Mouse (Mus musculus) hindbrain, embryonic 13.5 days (tissue): ENCODE results near the gene Lrrc14b. TPM values are rescaled to one million over a fixed set of nuclear protein-coding genes. Genes with fewer than 3 reads are reported as not detected.

ENCODE experiments used
- ATAC-seq: fragments of 200-750 bp; cut with Nextera tagmentation; 2 replicates; pipeline ENCODE4 v1.8.0; 2017; ENCODE audit warnings: moderate TSS enrichment; ENCODE audit not compliant: low FRiP score
- H3K27ac ChIP-seq: fragments of 300-500 bp; sonication (generic); 2 replicates; pipeline ENCODE4 v1.5.1; 2015; ENCODE audit warnings: inconsistent platforms, mild to moderate bottlenecking, moderate library complexity
- H3K27me3 ChIP-seq: fragments of 300-500 bp; sonication (generic); 2 replicates; pipeline ENCODE4 v1.6.1; 2015; ENCODE audit warnings: mild to moderate bottlenecking, inconsistent platforms
- H3K36me3 ChIP-seq: fragments of 300-500 bp; sonication (generic); 2 replicates; pipeline ENCODE4 v1.6.1; 2015; ENCODE audit warnings: mild to moderate bottlenecking, inconsistent platforms
- H3K4me1 ChIP-seq: fragments of 300-500 bp; sonication (generic); replicated peaks from 2 replicates; pipeline ENCODE4 v1.6.1; 2015; ENCODE audit warnings: inconsistent platforms
- H3K4me2 ChIP-seq: fragments of 300-500 bp; sonication (generic); 2 replicates; pipeline ENCODE4 v1.6.1; 2015; ENCODE audit warnings: inconsistent platforms, mild to moderate bottlenecking, moderate library complexity
- H3K4me3 ChIP-seq: fragments of 300-500 bp; sonication (generic); 2 replicates; pipeline ENCODE4 v1.5.1; 2015; ENCODE audit warnings: mild to moderate bottlenecking, inconsistent platforms
- H3K9ac ChIP-seq: fragments of 300-500 bp; sonication (generic); 2 replicates; pipeline ENCODE4 v1.6.1; 2015; ENCODE audit warnings: mild to moderate bottlenecking, inconsistent platforms
- H3K9me3 ChIP-seq: fragments of 300-500 bp; sonication (generic); 2 replicates; pipeline ENCODE4 v1.6.1; 2016; ENCODE audit warnings: inconsistent platforms
- WGBS: fragments of 180-500 bp; shearing (Covaris S2); methylation state at CpG from one replicate; pipeline ENCODE4 v1.1.7; 2015; 5-methylcytosine and 5-hydroxymethylcytosine counted together
- microRNA counts: library from miRNA; unstranded; fragments of <30 nt; microRNA quantifications from one replicate; lab custom pipeline; 2016
- microRNA-seq: library from miRNA; unstranded; fragments of <30 nt; microRNA quantifications from one replicate; pipeline ENCODE4, GENCODE M21; 2016
- polyA plus RNA-seq: library from polyadenylated mRNA; unstranded; fragments of >200 nt; fragmentation: Nextera tagmentation; extraction: Ambion mirVana; gene quantifications from 2 replicates; pipeline ENCODE4 v1.2.1, GENCODE M21; 2015

Gene Lrrc14b
- polyA plus RNA-seq, 1 experiment from 2014 or later: not detected

GRCm38 (mm10) chr13:74349566-74350434, 14.0 kb downstream of the Lrrc14b start, which contains the start of the genes Sdha and Ccdc127:
TSS of gene Sdha (minus strand) at chr13:74350280.
TSS of gene Ccdc127 (plus strand) at chr13:74350309.
- Histone ChIP-seq H3K4me2 (peak within 1 kb of the TSS; percentile 62), H3K4me1 (peaks cover 26% of the 10 kb centered on the region), H3K9ac (peak within 1 kb of the TSS; percentile 88), H3K4me3 (peak within 1 kb of the TSS; percentile 76), H3K27me3 (no peaks in the 10 kb centered on the region), H3K27ac (peak within 1 kb of the TSS; percentile 86), H3K36me3 (peaks cover 15% of the 10 kb centered on the region), H3K9me3 (no peaks in the 10 kb centered on the region)
- WGBS: 2% methylated on average over 57 of the region's 57 CpGs
- ATAC-seq: peak; percentile 98

GRCm38 (mm10) chr13:74341036-74341435, 22.8 kb downstream of the Lrrc14b start:
- ATAC-seq: peak; percentile 75

GRCm38 (mm10) chr13:74329321-74329720, 34.5 kb downstream of the Lrrc14b start:
- Histone ChIP-seq H3K27ac (no peak overlapping the region), H3K27me3 (no peaks in the 10 kb centered on the region), H3K4me1 (no peaks in the 10 kb centered on the region), H3K4me2 (no peak overlapping the region), H3K36me3 (peaks cover 79% of the 10 kb centered on the region), H3K9ac (no peak overlapping the region), H3K9me3 (no peaks in the 10 kb centered on the region), H3K4me3 (no peak overlapping the region)
- no peak for ATAC-seq

More at GRCm38 (mm10) chr13:74341036-74341435, 22.8 kb downstream of the Lrrc14b start:
- Histone ChIP-seq H3K4me1 (no peaks in the 10 kb centered on the region), H3K27ac (no peak overlapping the region), H3K4me2 (no peak overlapping the region), H3K27me3 (no peaks in the 10 kb centered on the region), H3K4me3 (no peak overlapping the region), H3K9me3 (no peaks in the 10 kb centered on the region), H3K9ac (no peak overlapping the region), H3K36me3 (peaks cover 64% of the 10 kb centered on the region)
- 58% methylated on average over 3 of the region's 3 CpGs for WGBS

GRCm38 (mm10) chr13:74317170-74317849, 46.5 kb downstream of the Lrrc14b start, which contains the start of gene Pdcd6:
TSS of gene Pdcd6 (minus strand) at chr13:74317580.
- ATAC-seq: peak; percentile 98
- peaks cover 20% of the 10 kb centered on the region for H3K4me1 ChIP-seq
- peak within 1 kb of the TSS; percentile 89 for H3K9ac ChIP-seq
- peaks cover 35% of the 10 kb centered on the region for H3K36me3 ChIP-seq
- H3K9me3 ChIP-seq: no peaks in the 10 kb centered on the region
- peak within 1 kb of the TSS; percentile 66 for H3K27ac ChIP-seq
- H3K4me2 ChIP-seq: peak within 1 kb of the TSS; percentile 90
- no peaks in the 10 kb centered on the region for H3K27me3 ChIP-seq
- peak within 1 kb of the TSS; percentile 92 for H3K4me3 ChIP-seq
- under 1% methylated on average over 36 of the region's 36 CpGs for WGBS

- Histone ChIP-seq H3K4me1 (peaks cover 20% of the 10 kb centered on the region), H3K36me3 (peaks cover 30% of the 10 kb centered on the region), H3K9me3 (no peaks in the 10 kb centered on the region), H3K27me3 (no peaks in the 10 kb centered on the region), H3K27ac (peak overlapping the region; percentile 62), H3K4me2 (peak overlapping the region; percentile 90), H3K4me3 (peak overlapping the region; percentile 92), H3K9ac (peak overlapping the region; percentile 89)
- ATAC-seq: no peak
- 3% methylated on average over 15 of the region's 15 CpGs for WGBS
These were observed 47.0 kb downstream of the Lrrc14b start for GRCm38 (mm10) chr13:74316789-74317169.

- H3K36me3 ChIP-seq: peaks cover 30% of the 10 kb centered on the region
- H3K9me3 ChIP-seq: no peaks in the 10 kb centered on the region
- H3K4me2 ChIP-seq: peak overlapping the region; percentile 90
- peak overlapping the region; percentile 89 for H3K9ac ChIP-seq
- peak overlapping the region; percentile 62; the same call in 1 of the 2 replicates for H3K27ac ChIP-seq
- H3K27me3 ChIP-seq: no peaks in the 10 kb centered on the region
- 34% methylated on average over 4 of the region's 4 CpGs for WGBS
- H3K4me1 ChIP-seq: peaks cover 20% of the 10 kb centered on the region
- ATAC-seq: no peak
- H3K4me3 ChIP-seq: peak overlapping the region; percentile 92
These were observed 47.4 kb downstream of the Lrrc14b start for GRCm38 (mm10) chr13:74316386-74316785.

- no peaks in the 10 kb centered on the region for H3K9me3 ChIP-seq
- no peak overlapping the region for H3K27ac ChIP-seq
- ATAC-seq: no peak
- H3K27me3 ChIP-seq: no peaks in the 10 kb centered on the region
- H3K36me3 ChIP-seq: peaks cover 33% of the 10 kb centered on the region
- WGBS: 94% methylated on average over 3 of the region's 3 CpGs
- no peak overlapping the region for H3K4me2 ChIP-seq
- no peak overlapping the region for H3K9ac ChIP-seq
- H3K4me3 ChIP-seq: no peak overlapping the region
- peaks cover 20% of the 10 kb centered on the region for H3K4me1 ChIP-seq
These were observed 49.2 kb downstream of the Lrrc14b start for GRCm38 (mm10) chr13:74314616-74315015.

MicroRNAs within 50 kb of the gene (microRNA counts, 519-probe panel; counts per million panel counts)
- 51.3 counts per million for microRNA mmu-miR-692 (lab: Ali Mortazavi, UCI)

Small RNA genes lying within 50 kb of the gene (microRNA-seq; reads per million reads assigned to microRNA genes)
- not detected for gene Mir692-3

Other genes with a start within 250 kb of the Lrrc14b start
- 0.04 TPM in 2 replicates for gene Slc9a3, start 242.5 kb downstream of the Lrrc14b start, polyA plus RNA-seq
- gene Exoc3, start 155.3 kb downstream of the Lrrc14b start, polyA plus RNA-seq: 113 and 114 TPM in 2 replicates
- gene Ahrr, start 71.7 kb downstream of the Lrrc14b start, polyA plus RNA-seq: 0.49 and 0.61 TPM in 2 replicates
- gene Pdcd6, start 46.4 kb downstream of the Lrrc14b start, polyA plus RNA-seq: 119 and 123 TPM in 2 replicates
- gene Sdha, start 13.7 kb downstream of the Lrrc14b start, polyA plus RNA-seq: 202 and 213 TPM in 2 replicates
- 50.7 and 50.9 TPM in 2 replicates for gene Ccdc127, start 13.7 kb downstream of the Lrrc14b start, polyA plus RNA-seq
- 5.8 and 6.5 TPM in 2 replicates for gene Zfp72, start 26.8 kb upstream of the Lrrc14b start, polyA plus RNA-seq
- gene Ftl1-ps1, start 35.7 kb upstream of the Lrrc14b start, polyA plus RNA-seq: 109 TPM in 2 replicates
- 17.3 and 17.8 TPM in 2 replicates for gene Zfp825, start 130.0 kb upstream of the Lrrc14b start, polyA plus RNA-seq